ENCODE assay signal across 16 mouse cellular contexts in genomic region chr1:75451900-75452299, GRCm38 (mm10). TPM values are rescaled to one million over a fixed set of nuclear protein-coding genes. Genes with fewer than 3 reads are reported as not detected.
A peak's percentile ranks its signal among the peaks of the same experiment; 100 is the strongest.
DNase-seq lines count a peak whose midpoint lies in the region; ATAC-seq lines count a peak whose summit lies in the region.
"Had no signal": no experiment of that assay in that cellular context is flagged by ENCODE, and none has a peak within 500 bp of the region (broad histone marks: within the 10 kb centered on the region; RNA-seq: fewer than 3 reads in every experiment).

No protein-coding gene starts in this region.

- H3K4me2 ChIP-seq in forebrain, embryonic 12.5 days, result peak overlapping the region; percentile 13; the same call in 1 of the 2 replicates
- no peak overlapping the region for H3K4me2 ChIP-seq in forebrain, embryonic 11.5 days (ENCODE audit: low read depth, low read length, severe bottlenecking)
- peak overlapping the region; percentile 27 for H3K4me2 ChIP-seq in hindbrain, embryonic 11.5 days (replicated peaks; ENCODE audit: low read depth, low read length)
- H3K4me2 ChIP-seq in midbrain, embryonic 11.5 days, result peak overlapping the region; percentile 56
- H3K4me2 ChIP-seq in neural tube, embryonic 13.5 days, result peak overlapping the region; percentile 71
- H3K4me2 ChIP-seq: limb, embryonic 13.5 days had no signal

- ATAC-seq in forebrain, embryonic 12.5 days (ENCODE audit: low FRiP score), result no peak
- ATAC-seq in forebrain, embryonic 11.5 days (replicated peaks; ENCODE audit: low FRiP score), result no peak
- ATAC-seq in hindbrain, embryonic 11.5 days (ENCODE audit: low FRiP score), result no peak
- ATAC-seq in midbrain, embryonic 11.5 days (ENCODE audit: low FRiP score), result no peak
- ATAC-seq in neural tube, embryonic 13.5 days (ENCODE audit: low read depth), result no peak

- no peak overlapping the region for H3K9ac ChIP-seq in forebrain, embryonic 12.5 days
- no peak overlapping the region for H3K9ac ChIP-seq in forebrain, embryonic 11.5 days (ENCODE audit: low read length)
- no peak overlapping the region for H3K9ac ChIP-seq in hindbrain, embryonic 11.5 days (ENCODE audit: low read depth, low read length)
- H3K9ac ChIP-seq in midbrain, embryonic 11.5 days (ENCODE audit: low read length), result peak overlapping the region; percentile 61
- H3K9ac ChIP-seq in neural tube, embryonic 13.5 days, result peak overlapping the region; percentile 77
- H3K9ac ChIP-seq: embryonic facial prominence, embryonic 12.5 days; limb, embryonic 13.5 days had no signal

- DNase-seq in forebrain, embryonic 11.5 days (ENCODE audit: low spot score), result no peak
- no peak for DNase-seq in hindbrain, embryonic 11.5 days (ENCODE audit: low spot score)
- no peak for DNase-seq in midbrain, embryonic 11.5 days (ENCODE audit: low spot score, missing footprints)
- no peak for DNase-seq in layer of hippocampus, postnatal 36 days
- DNase-seq in adrenal gland, postnatal 36 days, result no peak
- no peak for DNase-seq in urinary bladder, postnatal 10 days (ENCODE audit: low spot score)
- DNase-seq: cerebellum, adult 2 months; gastrocnemius, postnatal 25 days; kidney, adult 9 months; lung, postnatal 10 days; thymus, adult 18-20 months had no signal

- H3K4me1 ChIP-seq in forebrain, embryonic 12.5 days, result peaks cover 87% of the 10 kb centered on the region
- H3K4me1 ChIP-seq in forebrain, embryonic 11.5 days (replicated peaks; ENCODE audit: control insufficient read depth, insufficient read depth, low read length), result peaks cover 45% of the 10 kb centered on the region
- peaks cover 34% of the 10 kb centered on the region for H3K4me1 ChIP-seq in hindbrain, embryonic 11.5 days (replicated peaks; ENCODE audit: control insufficient read depth, insufficient read depth, low read length)
- H3K4me1 ChIP-seq in midbrain, embryonic 11.5 days (ENCODE audit: control insufficient read depth, insufficient read depth, low read length), result peaks cover 59% of the 10 kb centered on the region
- H3K4me1 ChIP-seq in neural tube, embryonic 13.5 days (replicated peaks), result peaks cover 97% of the 10 kb centered on the region

- H3K27ac ChIP-seq in forebrain, embryonic 12.5 days, result no peak overlapping the region
- H3K27ac ChIP-seq in forebrain, embryonic 11.5 days (ENCODE audit: low read depth, low read length), result no peak overlapping the region
- H3K27ac ChIP-seq in hindbrain, embryonic 11.5 days (ENCODE audit: low read depth, low read length), result no peak overlapping the region
- H3K27ac ChIP-seq in midbrain, embryonic 11.5 days (ENCODE audit: low read depth, low read length), result no peak overlapping the region
- H3K27ac ChIP-seq in neural tube, embryonic 13.5 days (replicated peaks), result peak overlapping the region; percentile 79
- H3K27ac ChIP-seq: embryonic facial prominence, embryonic 12.5 days; limb, embryonic 13.5 days had no signal

- H3K9me3 ChIP-seq in forebrain, embryonic 12.5 days, result no peaks in the 10 kb centered on the region
- no peaks in the 10 kb centered on the region for H3K9me3 ChIP-seq in forebrain, embryonic 11.5 days (ENCODE audit: control insufficient read depth, low read length)
- no peaks in the 10 kb centered on the region for H3K9me3 ChIP-seq in hindbrain, embryonic 11.5 days (ENCODE audit: control insufficient read depth, low read length)
- no peaks in the 10 kb centered on the region for H3K9me3 ChIP-seq in midbrain, embryonic 11.5 days (ENCODE audit: control insufficient read depth, low read length)
- H3K9me3 ChIP-seq in neural tube, embryonic 13.5 days, result no peaks in the 10 kb centered on the region
- H3K9me3 ChIP-seq: embryonic facial prominence, embryonic 12.5 days; limb, embryonic 13.5 days; megakaryocyte, embryonic 14.5 days had no signal

- 70% methylated on average over 5 of the region's 5 CpGs for WGBS in forebrain, embryonic 12.5 days
- 73% methylated on average over 5 of the region's 5 CpGs for WGBS in forebrain, embryonic 11.5 days
- 68% methylated on average over 4 of the region's 5 CpGs for WGBS in hindbrain, embryonic 11.5 days
- 66% methylated on average over 4 of the region's 5 CpGs for WGBS in midbrain, embryonic 11.5 days
- 51% methylated on average over 3 of the region's 5 CpGs for WGBS in neural tube, embryonic 13.5 days

- no peaks in the 10 kb centered on the region for H3K36me3 ChIP-seq in forebrain, embryonic 12.5 days (replicated peaks)
- H3K36me3 ChIP-seq in forebrain, embryonic 11.5 days (ENCODE audit: control insufficient read depth, insufficient read depth, low read length), result no peaks in the 10 kb centered on the region
- peaks cover 2% of the 10 kb centered on the region; the same call in 1 of the 2 replicates for H3K36me3 ChIP-seq in hindbrain, embryonic 11.5 days (ENCODE audit: control insufficient read depth, insufficient read depth, low read length)
- H3K36me3 ChIP-seq in midbrain, embryonic 11.5 days (ENCODE audit: control insufficient read depth, insufficient read depth, low read length), result no peaks in the 10 kb centered on the region
- H3K36me3 ChIP-seq in neural tube, embryonic 13.5 days, result no peaks in the 10 kb centered on the region
- H3K36me3 ChIP-seq: embryonic facial prominence, embryonic 12.5 days; limb, embryonic 13.5 days had no signal

- H3K4me3 ChIP-seq in forebrain, embryonic 12.5 days (replicated peaks), result no peak overlapping the region
- no peak overlapping the region for H3K4me3 ChIP-seq in forebrain, embryonic 11.5 days (ENCODE audit: low read depth, low read length)
- H3K4me3 ChIP-seq in hindbrain, embryonic 11.5 days (ENCODE audit: low read depth, low read length), result peak overlapping the region; percentile 34; the same call in 1 of the 2 replicates
- H3K4me3 ChIP-seq in midbrain, embryonic 11.5 days (ENCODE audit: low read depth, low read length), result peak overlapping the region; percentile 37
- H3K4me3 ChIP-seq in neural tube, embryonic 13.5 days, result peak overlapping the region; percentile 44
- H3K4me3 ChIP-seq: embryonic facial prominence, embryonic 12.5 days; limb, embryonic 13.5 days had no signal

- peaks cover 95% of the 10 kb centered on the region for H3K27me3 ChIP-seq in forebrain, embryonic 12.5 days
- H3K27me3 ChIP-seq in forebrain, embryonic 11.5 days (ENCODE audit: control insufficient read depth, insufficient read depth, low read length), result peaks cover 56% of the 10 kb centered on the region
- H3K27me3 ChIP-seq in hindbrain, embryonic 11.5 days (ENCODE audit: control insufficient read depth, insufficient read depth, low read length), result peaks cover 37% of the 10 kb centered on the region
- H3K27me3 ChIP-seq in midbrain, embryonic 11.5 days (ENCODE audit: control insufficient read depth, insufficient read depth, low read length), result peaks cover 26% of the 10 kb centered on the region
- peaks cover 52% of the 10 kb centered on the region for H3K27me3 ChIP-seq in neural tube, embryonic 13.5 days

RNA-seq across cellular contexts. Expression of gene Asic4, which starts 1.7 kb away (rescaled TPM):
- 6.4 and 8.2 TPM in 2 replicates for polyA plus RNA-seq in forebrain, embryonic 12.5 days (2016; fragmentation: Nextera tagmentation; extraction: Ambion mirVana)
- 0.61 TPM in 2 replicates for polyA plus RNA-seq in forebrain, embryonic 11.5 days (2014; fragmentation: Nextera tagmentation; extraction: Ambion mirVana)
- 1.9 and 4.4 TPM in 2 replicates for polyA plus RNA-seq in hindbrain, embryonic 11.5 days (2014; fragmentation: Nextera tagmentation; extraction: Ambion mirVana)
- polyA plus RNA-seq in midbrain, embryonic 11.5 days (2014; fragmentation: Nextera tagmentation; extraction: Ambion mirVana), result 4.6 and 5.9 TPM in 2 replicates
- polyA plus RNA-seq in neural tube, embryonic 13.5 days (2015; fragmentation: Nextera tagmentation; extraction: Ambion mirVana), result 28.7 and 28.8 TPM in 2 replicates
- total RNA-seq in layer of hippocampus, postnatal 36 days (2021), result 1 to 10 TPM; 6.5 to 7.4 TPM
- total RNA-seq in adrenal gland, postnatal 36 days (2021), result 1 to 10 TPM; 3.1 to 4.8 TPM
- total RNA-seq: gastrocnemius, postnatal 25 days had no signal

RNA-seq across cellular contexts. Expression of gene Gmppa, which starts 16.2 kb away (rescaled TPM):
- polyA plus RNA-seq in forebrain, embryonic 12.5 days (2016; fragmentation: Nextera tagmentation; extraction: Ambion mirVana), result 54.8 and 55.8 TPM in 2 replicates
- 46.3 and 47.2 TPM in 2 replicates for polyA plus RNA-seq in forebrain, embryonic 11.5 days (2014; fragmentation: Nextera tagmentation; extraction: Ambion mirVana)
- polyA plus RNA-seq in hindbrain, embryonic 11.5 days (2014; fragmentation: Nextera tagmentation; extraction: Ambion mirVana), result 53.8 and 56.3 TPM in 2 replicates
- 56.1 and 56.4 TPM in 2 replicates for polyA plus RNA-seq in midbrain, embryonic 11.5 days (2014; fragmentation: Nextera tagmentation; extraction: Ambion mirVana)
- 74.4 and 75.9 TPM in 2 replicates for polyA plus RNA-seq in neural tube, embryonic 13.5 days (2015; fragmentation: Nextera tagmentation; extraction: Ambion mirVana)
- total RNA-seq in layer of hippocampus, postnatal 36 days (2021), result 10 to 100 TPM; 63.6 to 73.5 TPM
- 10 to 100 TPM; 58.7 to 72.1 TPM for total RNA-seq in adrenal gland, postnatal 36 days (2021)

RNA-seq across cellular contexts. Expression of gene Chpf, which starts 27.2 kb away (rescaled TPM):
- 21.6 and 25.8 TPM in 2 replicates for polyA plus RNA-seq in forebrain, embryonic 12.5 days (2016; fragmentation: Nextera tagmentation; extraction: Ambion mirVana)
- 21.3 and 23.3 TPM in 2 replicates for polyA plus RNA-seq in forebrain, embryonic 11.5 days (2014; fragmentation: Nextera tagmentation; extraction: Ambion mirVana)
- 17.8 and 20.2 TPM in 2 replicates for polyA plus RNA-seq in hindbrain, embryonic 11.5 days (2014; fragmentation: Nextera tagmentation; extraction: Ambion mirVana)
- polyA plus RNA-seq in midbrain, embryonic 11.5 days (2014; fragmentation: Nextera tagmentation; extraction: Ambion mirVana), result 15.2 and 20.8 TPM in 2 replicates
- 39.1 and 41.0 TPM in 2 replicates for polyA plus RNA-seq in neural tube, embryonic 13.5 days (2015; fragmentation: Nextera tagmentation; extraction: Ambion mirVana)
- 10 to 100 TPM; 76.8 to 82.8 TPM for total RNA-seq in layer of hippocampus, postnatal 36 days (2021)
- 10 to 100 TPM; 55.3 to 63.1 TPM for total RNA-seq in adrenal gland, postnatal 36 days (2021)

RNA-seq across cellular contexts. Expression of gene Tmem198, which starts 27.4 kb away (rescaled TPM):
- 20.8 and 24.1 TPM in 2 replicates for polyA plus RNA-seq in forebrain, embryonic 12.5 days (2016; fragmentation: Nextera tagmentation; extraction: Ambion mirVana)
- 8.9 and 9.4 TPM in 2 replicates for polyA plus RNA-seq in forebrain, embryonic 11.5 days (2014; fragmentation: Nextera tagmentation; extraction: Ambion mirVana)
- polyA plus RNA-seq in hindbrain, embryonic 11.5 days (2014; fragmentation: Nextera tagmentation; extraction: Ambion mirVana), result 11.1 and 11.6 TPM in 2 replicates
- 11.6 and 13.0 TPM in 2 replicates for polyA plus RNA-seq in midbrain, embryonic 11.5 days (2014; fragmentation: Nextera tagmentation; extraction: Ambion mirVana)
- 37.2 and 40.9 TPM in 2 replicates for polyA plus RNA-seq in neural tube, embryonic 13.5 days (2015; fragmentation: Nextera tagmentation; extraction: Ambion mirVana)
- 10 to 100 TPM; 68.8 to 71.4 TPM for total RNA-seq in layer of hippocampus, postnatal 36 days (2021)
- total RNA-seq in adrenal gland, postnatal 36 days (2021), result 1 to 10 TPM; 2.6 to 4.1 TPM

RNA-seq across cellular contexts. Expression of gene Obsl1, which starts 54.4 kb away (rescaled TPM):
- 31.8 and 36.8 TPM in 2 replicates for polyA plus RNA-seq in forebrain, embryonic 12.5 days (2016; fragmentation: Nextera tagmentation; extraction: Ambion mirVana)
- polyA plus RNA-seq in forebrain, embryonic 11.5 days (2014; fragmentation: Nextera tagmentation; extraction: Ambion mirVana), result 42.6 and 44.7 TPM in 2 replicates
- 34.0 and 34.4 TPM in 2 replicates for polyA plus RNA-seq in hindbrain, embryonic 11.5 days (2014; fragmentation: Nextera tagmentation; extraction: Ambion mirVana)
- polyA plus RNA-seq in midbrain, embryonic 11.5 days (2014; fragmentation: Nextera tagmentation; extraction: Ambion mirVana), result 31.0 and 33.2 TPM in 2 replicates
- 28.1 and 30.1 TPM in 2 replicates for polyA plus RNA-seq in neural tube, embryonic 13.5 days (2015; fragmentation: Nextera tagmentation; extraction: Ambion mirVana)
- total RNA-seq in layer of hippocampus, postnatal 36 days (2021), result 10 to 100 TPM; 24.1 to 26.3 TPM
- total RNA-seq in adrenal gland, postnatal 36 days (2021), result 10 to 100 TPM; 59.8 to 67.4 TPM

Comparison
In these comparisons a context has a peak if more than half of its experiments do, and no peak if none do; other contexts are left out.
1. H3K4me3 ChIP-seq: peak in hindbrain, embryonic 11.5 days (single experiment), midbrain, embryonic 11.5 days (single experiment) and neural tube, embryonic 13.5 days (single experiment); none in forebrain, embryonic 12.5 days (single experiment) and forebrain, embryonic 11.5 days (single experiment).
2. H3K9ac ChIP-seq: peak in midbrain, embryonic 11.5 days (single experiment) and neural tube, embryonic 13.5 days (single experiment); none in forebrain, embryonic 12.5 days (single experiment), forebrain, embryonic 11.5 days (single experiment) and hindbrain, embryonic 11.5 days (single experiment).